Mouse (Mus musculus): ENCODE results near the gene Fam186b.

DNA sequence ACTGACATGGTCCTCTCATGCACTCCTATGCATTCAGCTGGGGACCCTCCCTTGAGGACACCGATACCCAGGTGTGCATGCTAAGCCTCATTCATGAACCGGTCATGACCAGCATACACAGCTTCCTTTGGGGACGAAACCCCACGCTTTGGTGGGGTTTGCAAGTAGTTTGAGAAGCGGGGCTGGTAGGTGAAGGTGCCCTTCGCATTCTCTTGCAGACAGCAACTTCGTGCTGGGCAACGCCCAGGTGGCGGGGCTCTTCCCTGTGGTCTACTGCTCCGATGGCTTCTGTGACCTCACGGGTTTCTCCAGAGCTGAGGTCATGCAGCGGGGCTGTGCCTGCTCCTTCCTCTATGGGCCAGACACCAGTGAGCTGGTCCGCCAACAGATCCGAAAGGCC is 69.6 kb downstream of the Fam186b start:
- TF ChIP-seq CTCF (IDR thresholded peaks at IDR 0.05 in 2 of 3, conservative IDR thresholded peaks at IDR 0.05 in 1 of 3; ENCODE audit: control insufficient read depth in 1 of 3, insufficient read depth in 1 of 3, low read depth in 2 of 3, low read length in 3 of 3, poor library complexity in 1 of 3, severe bottlenecking in 1 of 3), result no peak
- no peak for TF ChIP-seq TAL1 (IDR thresholded peaks at IDR 0.05; ENCODE audit: low read length)
- TF ChIP-seq POLR2A (IDR thresholded peaks at IDR 0.05; ENCODE audit: control insufficient read depth in 1 of 2, insufficient read depth in 1 of 2, low read depth in 1 of 2, low read length in 2 of 2, poor library complexity in 1 of 2), result no peak
